Mouse (Mus musculus): Measurements from ENCODE around the gene Mcidas. TPM values are rescaled to one million over a fixed set of nuclear protein-coding genes. Genes with fewer than 3 reads are reported as not detected.
A peak's percentile ranks its signal among the peaks of the same experiment; 100 is the strongest.

Gene Mcidas
- polyA plus RNA-seq, 1 experiment from 2014 or later = not detected

DNA sequence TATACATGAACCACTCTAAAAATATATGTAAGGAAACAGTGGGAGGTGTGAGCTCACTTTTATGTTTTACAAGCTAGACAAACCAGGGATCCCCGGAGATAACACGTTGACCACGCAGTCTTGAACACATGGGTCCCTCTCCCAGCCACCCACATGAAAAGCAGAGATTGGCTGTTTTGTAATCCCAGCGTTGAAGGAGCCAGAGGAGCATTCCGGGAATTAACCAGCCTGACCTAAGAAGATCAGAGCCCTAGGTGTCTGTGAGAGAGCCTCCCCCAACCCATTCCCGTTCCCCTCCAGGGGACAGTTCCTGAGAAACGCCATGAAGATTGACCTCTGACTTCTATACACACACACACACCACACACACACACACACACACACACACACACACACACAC lies 37.7 kb downstream of the Mcidas start:
- Histone ChIP-seq H3K4me2 (replicated peaks; ENCODE audit: low read depth, low read length) (peak overlapping the region; percentile 83), H3K9me3 (ENCODE audit: control insufficient read depth, low read length) (no peaks in the 10 kb centered on the region), H3K27me3 (ENCODE audit: control insufficient read depth, insufficient read depth, low read length) (peaks cover 35% of the 10 kb centered on the region), H3K4me3 (ENCODE audit: low read length) (peak overlapping the region; percentile 46), H3K4me1 (ENCODE audit: control insufficient read depth, insufficient read depth, low read length) (peaks cover 11% of the 10 kb centered on the region), H3K36me3 (ENCODE audit: control insufficient read depth, insufficient read depth, low read length) (no peaks in the 10 kb centered on the region), H3K9ac (ENCODE audit: low read depth, low read length) (peak overlapping the region; percentile 44; the same call in 1 of the 2 replicates), H3K27ac (ENCODE audit: low read depth, low read length) (no peak overlapping the region)
- 1% methylated on average over 7 of the region's 7 CpGs for WGBS
- no peak for ATAC-seq (ENCODE audit: low FRiP score, low TSS enrichment)

DNA sequence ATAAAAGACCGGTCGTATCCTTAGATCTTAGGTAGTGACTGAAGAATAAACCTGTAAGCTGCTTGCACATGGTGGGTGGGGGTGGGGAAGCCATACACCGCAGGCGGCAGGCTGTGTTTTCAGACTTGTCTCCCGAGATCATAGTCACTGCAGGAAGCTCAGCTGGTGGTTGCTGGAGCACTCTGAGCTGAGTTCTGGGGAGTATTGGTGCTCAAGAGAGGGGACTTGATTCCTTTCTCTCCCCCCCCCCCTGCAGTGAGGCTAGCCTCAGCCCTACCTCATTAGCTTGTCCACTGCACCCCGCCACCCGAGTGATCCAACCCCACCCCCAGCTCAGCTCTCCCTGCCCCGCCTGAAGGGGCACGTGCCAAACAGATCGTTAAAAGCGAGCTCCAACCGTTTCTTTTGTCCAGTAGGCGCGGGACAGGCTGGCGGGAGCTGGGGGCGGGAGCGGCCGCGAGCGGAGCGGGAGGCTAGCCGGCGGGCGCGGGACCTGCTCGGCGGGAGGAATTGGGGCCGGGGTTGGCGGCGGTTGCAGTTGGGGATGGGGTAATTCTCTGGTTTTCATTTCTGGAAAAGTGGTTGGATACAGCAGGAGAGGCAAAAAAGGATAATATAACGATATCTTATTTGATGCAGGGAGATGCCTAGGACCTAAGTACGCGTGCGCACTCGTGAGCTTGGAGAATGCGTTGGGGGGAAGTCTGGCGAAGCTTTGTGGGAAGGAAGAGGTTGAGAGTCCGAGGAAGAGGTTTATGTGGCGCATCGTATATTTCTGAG lies 38.3 kb downstream of the Mcidas start:
- peaks cover 11% of the 10 kb centered on the region for H3K4me1 ChIP-seq (ENCODE audit: control insufficient read depth, insufficient read depth, low read length)
- peak; percentile 55; the same call in 1 of the 2 replicates for ATAC-seq (ENCODE audit: low FRiP score, low TSS enrichment)
- no peak overlapping the region for H3K27ac ChIP-seq (ENCODE audit: low read depth, low read length)
- H3K9ac ChIP-seq (ENCODE audit: low read depth, low read length) = peak overlapping the region; percentile 44
- H3K4me2 ChIP-seq (replicated peaks; ENCODE audit: low read depth, low read length) = peak overlapping the region; percentile 83
- WGBS = 1% methylated on average over 40 of the region's 40 CpGs
- peaks cover 35% of the 10 kb centered on the region for H3K27me3 ChIP-seq (ENCODE audit: control insufficient read depth, insufficient read depth, low read length)
- H3K9me3 ChIP-seq (ENCODE audit: control insufficient read depth, low read length) = no peaks in the 10 kb centered on the region
- no peaks in the 10 kb centered on the region for H3K36me3 ChIP-seq (ENCODE audit: control insufficient read depth, insufficient read depth, low read length)
- H3K4me3 ChIP-seq (ENCODE audit: low read length) = peak overlapping the region; percentile 46

DNA sequence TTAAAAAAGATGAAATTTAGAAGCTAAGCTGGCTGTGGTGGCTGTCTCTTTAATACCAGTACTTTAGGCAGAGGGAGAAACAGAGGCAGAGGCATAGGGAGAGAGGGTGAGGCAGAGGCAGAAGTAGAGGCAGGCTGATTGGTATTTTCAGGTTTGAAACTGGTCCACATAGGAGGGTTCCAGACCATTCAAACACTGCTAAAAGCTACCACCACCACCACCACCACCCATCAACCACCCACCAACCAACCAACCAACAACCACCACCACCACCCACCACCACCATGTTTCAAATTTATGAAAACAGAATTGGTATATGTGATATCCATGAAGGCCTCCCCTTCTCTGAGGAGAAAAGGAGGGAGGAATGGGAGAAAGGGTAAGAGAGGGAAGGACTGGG lies 39.2 kb downstream of the Mcidas start:
- Histone ChIP-seq H3K9me3 (ENCODE audit: control insufficient read depth, low read length) (no peaks in the 10 kb centered on the region), H3K36me3 (ENCODE audit: control insufficient read depth, insufficient read depth, low read length) (no peaks in the 10 kb centered on the region), H3K27me3 (ENCODE audit: control insufficient read depth, insufficient read depth, low read length) (peaks cover 34% of the 10 kb centered on the region), H3K9ac (ENCODE audit: low read depth, low read length) (no peak overlapping the region), H3K27ac (ENCODE audit: low read depth, low read length) (no peak overlapping the region), H3K4me3 (ENCODE audit: low read length) (no peak overlapping the region), H3K4me2 (replicated peaks; ENCODE audit: low read depth, low read length) (no peak overlapping the region), H3K4me1 (ENCODE audit: control insufficient read depth, insufficient read depth, low read length) (peaks cover 11% of the 10 kb centered on the region)
- ATAC-seq (ENCODE audit: low FRiP score, low TSS enrichment) = no peak

DNA sequence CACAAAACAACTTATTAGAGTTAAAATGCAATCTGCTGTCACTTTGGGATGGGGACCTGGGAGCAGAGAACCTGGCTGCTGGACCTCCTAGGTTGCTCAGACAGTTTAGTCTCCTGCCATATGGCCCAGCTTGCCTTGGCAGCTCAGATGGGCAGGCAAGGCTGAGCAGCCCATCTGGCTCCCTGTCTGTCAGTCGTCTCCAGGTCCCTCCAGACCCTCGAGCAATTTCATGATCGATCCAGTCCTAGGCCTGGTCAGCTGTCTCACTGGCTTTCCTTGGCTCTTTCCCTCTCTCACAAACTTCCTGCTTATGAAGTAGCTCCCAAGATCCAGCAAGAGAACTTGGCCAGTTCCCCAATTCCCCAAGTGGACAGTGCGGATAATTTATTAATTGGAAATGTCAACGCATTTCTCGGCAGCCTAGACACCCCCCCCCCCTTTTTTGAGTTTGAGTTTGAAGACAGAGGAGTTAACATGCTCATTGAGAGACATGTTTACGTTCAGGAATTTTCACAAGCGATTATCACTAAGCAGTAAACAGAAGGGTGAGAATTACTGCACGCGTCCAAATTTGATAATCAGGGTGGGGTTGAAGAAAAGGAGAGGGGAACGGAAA lies 40.7 kb downstream of the Mcidas start:
- H3K9me3 ChIP-seq (ENCODE audit: control insufficient read depth, low read length) = no peaks in the 10 kb centered on the region
- peaks cover 14% of the 10 kb centered on the region for H3K4me1 ChIP-seq (ENCODE audit: control insufficient read depth, insufficient read depth, low read length)
- H3K27ac ChIP-seq (ENCODE audit: low read depth, low read length) = no peak overlapping the region
- no peak for ATAC-seq (ENCODE audit: low FRiP score, low TSS enrichment)
- H3K27me3 ChIP-seq (ENCODE audit: control insufficient read depth, insufficient read depth, low read length) = peaks cover 32% of the 10 kb centered on the region
- WGBS = 1% methylated on average over 11 of the region's 11 CpGs
- peak overlapping the region; percentile 57 for H3K4me3 ChIP-seq (ENCODE audit: low read length)
- no peaks in the 10 kb centered on the region for H3K36me3 ChIP-seq (ENCODE audit: control insufficient read depth, insufficient read depth, low read length)
- H3K4me2 ChIP-seq (replicated peaks; ENCODE audit: low read depth, low read length) = peak overlapping the region; percentile 99
- peak overlapping the region; percentile 50 for H3K9ac ChIP-seq (ENCODE audit: low read depth, low read length)

DNA sequence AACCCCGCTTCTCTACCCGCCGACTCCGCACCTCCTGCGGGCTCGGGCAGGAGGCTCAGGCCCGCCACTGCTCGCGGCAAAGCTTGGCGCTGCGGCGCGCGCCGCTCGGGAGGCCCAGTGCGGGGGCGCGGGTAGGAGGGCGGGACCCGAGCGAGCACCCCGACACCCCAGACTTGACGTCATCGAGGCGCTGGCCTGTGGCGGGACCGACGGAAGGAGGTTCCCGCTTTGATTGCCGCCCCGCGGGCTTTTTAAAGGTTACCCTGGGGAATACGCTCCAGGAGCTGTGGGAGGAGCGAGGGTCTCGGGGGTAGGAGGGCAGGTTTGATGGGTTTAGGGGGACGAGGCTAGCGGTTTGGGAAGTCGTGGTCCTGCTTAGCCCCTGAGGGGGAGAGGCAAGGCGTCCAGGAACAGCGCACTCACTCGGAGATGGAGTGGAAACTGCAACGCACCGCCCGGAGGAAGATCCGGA lies 41.3 kb downstream of the Mcidas start, which contains the start of gene Cdc20b:
Cdc20b (plus strand) TSS at position 162 of the 472 bp plus-strand sequence.
- Histone ChIP-seq H3K27ac (ENCODE audit: low read depth, low read length) (no peak within 1 kb of the TSS), H3K4me1 (ENCODE audit: control insufficient read depth, insufficient read depth, low read length) (peaks cover 14% of the 10 kb centered on the region), H3K36me3 (ENCODE audit: control insufficient read depth, insufficient read depth, low read length) (no peaks in the 10 kb centered on the region), H3K4me3 (ENCODE audit: low read length) (peak within 1 kb of the TSS; percentile 57), H3K27me3 (ENCODE audit: control insufficient read depth, insufficient read depth, low read length) (peaks cover 32% of the 10 kb centered on the region), H3K4me2 (replicated peaks; ENCODE audit: low read depth, low read length) (peak within 1 kb of the TSS; percentile 99), H3K9ac (ENCODE audit: low read depth, low read length) (peak within 1 kb of the TSS; percentile 50), H3K9me3 (ENCODE audit: control insufficient read depth, low read length) (no peaks in the 10 kb centered on the region)
- under 1% methylated on average over 46 of the region's 46 CpGs for WGBS
- peak; percentile 29; the same call in 1 of the 2 replicates for ATAC-seq (ENCODE audit: low FRiP score, low TSS enrichment)

DNA sequence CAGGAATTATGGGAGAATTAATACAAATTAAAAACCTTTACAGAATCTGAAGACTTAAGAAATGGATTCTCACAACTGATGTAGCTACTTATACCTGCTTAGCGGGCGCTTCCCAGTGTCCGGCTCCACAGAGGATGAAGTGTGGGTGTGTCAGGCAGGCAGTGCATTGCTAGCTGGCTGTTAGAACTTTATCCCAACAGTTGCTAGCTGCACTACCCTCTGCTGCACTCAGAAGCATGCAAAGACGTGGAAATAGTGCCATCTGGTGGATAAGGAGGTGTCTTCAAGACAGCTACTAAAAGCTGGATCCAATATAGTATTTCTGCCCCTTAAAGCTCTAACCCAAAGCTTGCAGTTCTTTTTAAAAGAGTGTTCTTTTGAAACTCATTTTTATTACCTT lies 42.2 kb downstream of the Mcidas start:
- Histone ChIP-seq H3K27ac (ENCODE audit: low read depth, low read length) (no peak overlapping the region), H3K9ac (ENCODE audit: low read depth, low read length) (no peak overlapping the region), H3K36me3 (ENCODE audit: control insufficient read depth, insufficient read depth, low read length) (no peaks in the 10 kb centered on the region), H3K27me3 (ENCODE audit: control insufficient read depth, insufficient read depth, low read length) (peaks cover 32% of the 10 kb centered on the region), H3K4me1 (ENCODE audit: control insufficient read depth, insufficient read depth, low read length) (peaks cover 14% of the 10 kb centered on the region), H3K4me2 (replicated peaks; ENCODE audit: low read depth, low read length) (peak overlapping the region; percentile 99), H3K4me3 (ENCODE audit: low read length) (peak overlapping the region; percentile 57), H3K9me3 (ENCODE audit: control insufficient read depth, low read length) (no peaks in the 10 kb centered on the region)
- WGBS = 0% methylated on average over 4 of the region's 4 CpGs
- ATAC-seq (ENCODE audit: low FRiP score, low TSS enrichment) = peak; percentile 86

DNA sequence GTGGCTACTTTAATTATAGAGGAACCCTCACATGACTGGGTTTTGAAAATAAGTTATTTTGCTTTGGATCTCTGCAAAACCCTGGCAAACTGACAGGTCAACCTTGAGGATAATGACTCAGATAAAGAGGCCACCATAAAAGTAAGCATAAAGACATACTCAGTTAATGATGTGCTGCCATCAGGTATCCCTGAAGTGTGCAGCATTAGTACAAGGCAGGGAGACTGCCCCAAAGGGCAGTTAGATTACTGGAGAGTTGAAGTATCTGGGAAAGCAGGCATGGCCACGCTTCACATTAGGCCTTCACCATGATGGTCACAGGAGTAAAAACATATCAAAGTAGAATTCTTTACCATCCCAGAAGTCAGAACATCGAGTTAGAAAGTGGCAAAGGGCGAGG lies 51.2 kb downstream of the Mcidas start:
- no peaks in the 10 kb centered on the region for H3K27me3 ChIP-seq (ENCODE audit: control insufficient read depth, insufficient read depth, low read length)
- H3K36me3 ChIP-seq (ENCODE audit: control insufficient read depth, insufficient read depth, low read length) = peaks cover 6% of the 10 kb centered on the region; the same call in 1 of the 2 replicates
- peak overlapping the region; percentile 74 for H3K4me3 ChIP-seq (ENCODE audit: low read length)
- ATAC-seq (ENCODE audit: low FRiP score, low TSS enrichment) = no peak
- H3K4me1 ChIP-seq (ENCODE audit: control insufficient read depth, insufficient read depth, low read length) = peaks cover 8% of the 10 kb centered on the region; the same call in 1 of the 2 replicates
- H3K9ac ChIP-seq (ENCODE audit: low read depth, low read length) = peak overlapping the region; percentile 66
- no peaks in the 10 kb centered on the region for H3K9me3 ChIP-seq (ENCODE audit: control insufficient read depth, low read length)
- 31% methylated on average over 3 of the region's 3 CpGs for WGBS
- H3K27ac ChIP-seq (ENCODE audit: low read depth, low read length) = no peak overlapping the region
- peak overlapping the region; percentile 54 for H3K4me2 ChIP-seq (replicated peaks; ENCODE audit: low read depth, low read length)

DNA sequence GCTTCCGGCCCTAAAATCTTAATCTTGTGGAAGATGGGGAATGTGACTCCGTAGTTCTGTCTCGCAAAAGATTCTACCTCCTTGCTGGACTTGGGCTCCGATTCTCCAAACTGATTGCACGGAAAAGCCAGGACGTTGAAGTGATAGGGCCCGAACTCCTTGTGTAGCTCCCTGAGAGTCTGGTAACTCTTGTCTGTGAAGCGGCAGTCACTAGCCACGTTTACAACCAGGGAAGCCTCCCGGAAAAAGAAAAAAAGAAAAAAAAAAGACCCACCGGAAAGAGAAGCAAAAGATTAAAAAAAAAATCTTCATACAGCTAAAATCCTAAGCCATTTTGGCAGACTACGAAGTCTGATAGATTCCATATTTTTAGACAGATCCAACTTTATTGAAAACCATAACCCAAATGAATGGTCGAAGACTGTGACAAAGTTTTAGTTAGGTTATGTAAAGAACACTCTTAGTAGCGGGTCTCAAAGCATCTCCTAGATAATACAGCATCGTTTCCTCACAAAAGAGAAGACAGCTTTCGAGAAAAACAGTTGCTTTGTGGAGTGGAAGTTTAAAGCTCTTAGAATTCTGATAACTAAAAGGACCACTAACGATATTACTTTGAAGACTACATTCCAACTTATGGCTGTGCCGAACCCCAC lies 51.9 kb downstream of the Mcidas start:
- ATAC-seq (ENCODE audit: low FRiP score, low TSS enrichment) = no peak
- peaks cover 6% of the 10 kb centered on the region; the same call in 1 of the 2 replicates for H3K36me3 ChIP-seq (ENCODE audit: control insufficient read depth, insufficient read depth, low read length)
- WGBS = 8% methylated on average over 18 of the region's 18 CpGs
- H3K4me1 ChIP-seq (ENCODE audit: control insufficient read depth, insufficient read depth, low read length) = peaks cover 8% of the 10 kb centered on the region; the same call in 1 of the 2 replicates
- H3K4me3 ChIP-seq (ENCODE audit: low read length) = peak overlapping the region; percentile 74
- H3K27me3 ChIP-seq (ENCODE audit: control insufficient read depth, insufficient read depth, low read length) = no peaks in the 10 kb centered on the region
- H3K9ac ChIP-seq (ENCODE audit: low read depth, low read length) = peak overlapping the region; percentile 66
- no peaks in the 10 kb centered on the region for H3K9me3 ChIP-seq (ENCODE audit: control insufficient read depth, low read length)
- H3K4me2 ChIP-seq (replicated peaks; ENCODE audit: low read depth, low read length) = peak overlapping the region; percentile 54
- H3K27ac ChIP-seq (ENCODE audit: low read depth, low read length) = peak overlapping the region; percentile 76
